Mouse (Mus musculus): Measurements from ENCODE around the gene Unc13d. TPM values are rescaled to one million over a fixed set of nuclear protein-coding genes. Genes with fewer than 3 reads are reported as not detected.
"Not testable (repeated sequence)": the region's sequence is repeated elsewhere in the genome, so short reads cannot be mapped to it uniquely, and the experiment has no call there.

Unc13d gene
- total RNA-seq, 1 experiment from 2014 or later = 0.79 TPM

DNA sequence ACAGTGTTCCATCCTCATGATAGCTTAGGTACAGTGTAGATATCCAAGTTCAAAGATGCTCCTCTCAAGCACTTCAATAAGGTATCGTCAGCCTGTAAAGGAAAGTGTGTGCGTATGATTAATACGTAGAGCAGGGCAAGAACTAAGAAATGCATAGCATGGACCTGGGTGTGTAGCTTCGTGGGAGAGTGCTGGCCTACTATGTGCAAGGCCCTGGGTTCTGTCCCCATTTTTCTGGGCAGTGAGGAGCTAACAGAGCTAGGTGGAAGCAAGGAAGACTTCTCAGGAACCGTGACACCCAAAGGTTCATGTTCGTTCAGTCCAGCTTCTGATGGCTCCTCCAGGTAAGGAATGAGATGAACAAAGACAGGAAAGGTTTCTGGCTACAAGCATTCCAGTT, 32.6 kb downstream of the Unc13d start:
- no peak for DNase-seq

DNA sequence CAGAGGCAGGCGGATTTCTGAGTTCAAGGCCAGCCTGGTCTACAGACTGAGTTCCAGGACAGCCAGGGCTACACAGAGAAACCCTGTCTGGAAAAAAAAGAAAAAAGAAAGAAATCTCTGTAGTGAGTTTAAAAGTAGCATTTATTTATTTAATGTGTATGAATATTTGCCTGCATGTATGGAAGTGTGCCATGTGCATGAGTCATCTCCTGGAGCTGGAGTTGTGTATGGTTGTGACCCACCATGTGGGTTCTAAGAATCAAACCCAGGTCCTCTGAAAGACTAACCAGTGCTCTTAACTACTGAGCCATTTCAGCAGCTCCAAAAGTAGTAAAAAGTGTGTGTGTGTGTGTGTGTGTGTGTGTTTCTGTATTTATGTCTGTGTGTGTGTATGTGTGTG, 34.5 kb downstream of the Unc13d start:
- DNase-seq = no peak

DNA sequence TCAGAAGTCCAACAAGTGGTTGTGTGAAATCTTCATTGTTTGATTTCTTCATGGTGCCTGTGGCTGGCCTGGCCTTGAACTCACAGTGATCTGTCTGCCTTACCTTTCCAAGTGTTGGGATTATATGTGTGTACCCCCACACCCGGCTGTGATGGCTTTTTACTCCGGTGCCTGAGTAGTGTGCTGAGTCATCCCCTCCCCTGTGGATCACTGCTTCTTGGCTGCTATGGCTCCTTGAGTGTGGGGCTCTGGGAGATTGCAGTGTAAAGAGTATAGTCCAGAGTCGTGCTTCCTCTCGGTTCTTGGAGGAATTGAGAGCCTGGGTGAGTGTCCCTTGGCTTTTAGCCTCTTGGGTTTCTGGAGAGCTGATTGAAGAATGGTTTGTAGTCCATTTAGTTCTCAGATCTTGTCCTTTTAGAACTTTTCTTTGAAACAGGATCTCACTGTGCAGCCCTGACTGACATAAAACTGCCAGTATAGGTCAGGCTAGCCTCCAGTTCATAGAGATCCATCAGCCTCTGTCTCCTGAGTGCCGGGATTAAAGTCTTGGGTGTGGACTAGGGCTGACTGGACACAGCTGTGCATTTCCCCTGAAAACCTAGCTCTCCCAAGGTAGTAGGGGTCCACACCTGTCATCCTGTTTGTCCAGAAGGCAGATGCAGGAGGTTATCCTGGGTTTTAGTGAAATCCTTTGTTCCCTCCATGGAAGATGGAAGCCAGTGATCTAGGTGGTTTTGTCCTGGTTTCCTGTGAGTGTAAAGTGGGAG, 35.2 kb downstream of the Unc13d start:
- DNase-seq = no peak

DNA sequence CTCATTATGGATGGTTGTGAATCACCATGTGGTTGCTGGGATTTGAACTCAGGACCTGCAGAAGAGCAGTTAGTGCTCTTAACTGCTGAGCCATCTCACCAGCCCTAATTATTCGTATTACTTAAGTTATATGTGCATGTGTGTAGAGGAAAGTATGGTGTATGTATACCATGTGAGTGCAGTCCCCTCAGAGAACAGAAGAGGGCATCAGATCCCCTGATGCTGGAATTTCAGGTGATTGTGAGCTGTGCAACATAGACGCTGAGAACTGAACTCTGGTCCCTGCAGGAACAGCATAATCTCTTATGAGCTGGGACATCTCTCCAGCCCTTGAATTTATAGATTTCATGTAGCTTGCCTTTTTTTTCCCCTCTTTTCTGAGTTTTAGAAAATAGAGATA, 35.9 kb downstream of the Unc13d start:
- DNase-seq = no peak

DNA sequence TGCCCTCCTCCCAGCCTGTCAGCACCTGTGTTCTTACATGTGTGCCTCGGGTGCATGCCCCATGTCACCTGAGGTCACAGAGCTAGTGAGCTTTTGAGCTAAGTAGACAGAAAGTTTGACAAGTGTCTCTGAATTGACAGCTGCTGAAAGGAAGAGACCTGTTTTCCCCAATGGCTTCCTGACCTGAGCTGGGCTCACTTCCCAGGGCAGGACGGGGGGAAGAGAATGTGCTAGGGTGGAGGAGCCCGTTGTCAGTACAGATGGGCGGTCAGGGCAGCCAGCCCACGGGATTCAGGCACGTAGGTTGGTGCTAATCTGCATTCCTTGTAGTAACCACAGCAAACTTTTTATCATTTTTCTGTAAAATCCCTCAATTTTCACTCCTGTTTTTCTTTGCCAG, 37.2 kb downstream of the Unc13d start:
- no peak for DNase-seq

DNA sequence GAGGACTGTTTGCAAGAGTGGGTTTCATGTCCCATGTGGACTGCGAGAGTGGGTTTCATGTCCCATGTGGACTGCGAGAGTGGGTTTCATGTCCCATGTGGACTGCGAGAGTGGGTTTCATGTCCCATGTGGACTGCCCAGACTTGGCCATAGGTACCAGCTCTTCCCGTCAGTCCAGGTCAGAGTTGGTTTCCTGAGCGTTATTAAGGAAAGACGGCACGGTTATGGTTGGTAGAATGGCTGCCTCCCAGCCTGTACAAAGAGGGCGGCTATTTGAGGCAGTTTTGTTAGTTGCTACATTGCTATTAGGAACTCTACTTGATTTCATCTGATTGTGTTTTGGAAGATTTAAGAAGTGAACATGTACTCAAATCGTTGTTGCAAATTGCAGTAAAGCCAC, 39.9 kb downstream of the Unc13d start:
- DNase-seq = no peak

DNA sequence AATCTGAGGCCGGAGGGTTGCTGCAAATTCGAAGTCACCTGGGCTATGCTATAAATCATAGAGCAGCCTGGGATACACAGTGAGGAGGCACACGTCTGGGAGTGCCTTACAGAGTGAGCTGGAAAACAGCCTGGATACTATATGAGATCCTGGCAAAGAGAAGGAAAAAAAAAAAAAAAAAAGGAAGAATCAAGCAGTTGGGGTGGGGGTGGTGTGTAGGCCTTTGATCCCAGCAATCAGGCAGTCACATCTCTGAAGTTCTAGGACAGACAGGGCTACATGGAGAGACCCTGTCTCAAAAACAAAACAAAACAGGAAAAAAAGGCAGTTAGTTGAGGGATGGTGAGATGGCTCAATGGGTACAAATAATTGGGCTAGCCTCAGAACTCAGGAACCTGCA, 41.1 kb downstream of the Unc13d start:
- no peak for DNase-seq

DNA sequence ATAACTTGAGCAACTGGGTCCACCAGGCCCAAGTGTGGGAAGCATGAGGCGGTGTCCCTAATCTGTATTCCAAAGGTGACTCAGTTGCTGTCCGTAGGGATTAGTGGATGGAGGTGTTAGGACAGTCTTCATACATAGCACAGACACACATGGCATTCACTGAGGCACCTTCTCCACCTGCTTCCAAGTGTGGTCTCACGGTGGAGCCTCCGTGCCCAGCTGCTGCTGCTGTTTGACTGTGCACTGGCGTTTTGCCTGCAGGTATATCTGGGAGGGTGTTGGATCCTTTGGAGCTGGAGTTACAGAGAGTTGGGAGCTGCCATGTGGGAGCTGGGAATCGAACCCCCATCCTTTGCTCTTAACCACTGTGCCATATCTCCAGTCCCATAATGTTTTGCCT, 43.2 kb downstream of the Unc13d start:
- no peak for DNase-seq

DNA sequence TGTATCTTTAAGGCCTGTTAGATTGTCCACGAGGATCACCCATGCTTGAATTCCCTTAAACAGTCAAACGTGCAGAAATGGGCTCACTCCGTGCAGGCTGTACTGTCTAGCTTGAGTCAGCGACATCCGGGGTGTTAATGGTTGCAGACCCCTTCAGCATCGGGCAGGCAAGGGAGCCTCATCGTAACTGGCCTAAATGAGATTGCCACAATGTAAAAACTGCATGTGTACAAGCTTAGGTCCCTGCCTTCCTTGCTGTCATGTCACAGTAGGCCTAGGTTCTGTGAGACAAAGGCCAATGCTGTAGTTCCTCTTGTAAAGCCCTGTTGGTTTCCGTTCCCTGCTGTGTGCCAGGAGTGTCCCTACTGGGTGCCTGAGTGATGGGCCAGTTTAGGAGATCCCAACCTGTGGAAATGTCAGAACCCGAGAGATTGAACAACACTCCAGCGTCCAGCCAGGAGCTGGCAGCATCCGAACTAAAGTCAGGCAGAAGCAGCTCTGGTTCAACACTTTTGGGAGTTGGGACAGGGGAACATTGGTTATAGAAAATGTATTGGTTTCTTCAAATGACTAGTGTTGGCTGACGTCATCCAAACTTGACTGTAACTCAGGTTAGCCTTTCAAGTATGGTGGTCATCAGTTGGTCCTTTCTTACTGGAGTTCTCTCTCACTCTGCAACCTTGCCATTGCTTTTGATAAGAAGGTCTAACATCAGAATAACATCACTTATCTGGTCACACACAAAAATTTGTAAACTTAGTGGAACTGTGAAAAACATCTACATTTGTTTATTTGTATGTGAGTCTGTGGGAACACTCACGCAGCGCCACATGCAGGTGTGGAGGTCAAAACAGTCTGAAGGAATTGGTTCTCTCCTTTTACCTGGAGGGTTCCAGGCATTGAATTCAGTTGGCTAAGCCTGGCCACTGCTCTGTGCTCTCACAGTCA, 46.6 kb downstream of the Unc13d start:
- DNase-seq = no peak

DNA sequence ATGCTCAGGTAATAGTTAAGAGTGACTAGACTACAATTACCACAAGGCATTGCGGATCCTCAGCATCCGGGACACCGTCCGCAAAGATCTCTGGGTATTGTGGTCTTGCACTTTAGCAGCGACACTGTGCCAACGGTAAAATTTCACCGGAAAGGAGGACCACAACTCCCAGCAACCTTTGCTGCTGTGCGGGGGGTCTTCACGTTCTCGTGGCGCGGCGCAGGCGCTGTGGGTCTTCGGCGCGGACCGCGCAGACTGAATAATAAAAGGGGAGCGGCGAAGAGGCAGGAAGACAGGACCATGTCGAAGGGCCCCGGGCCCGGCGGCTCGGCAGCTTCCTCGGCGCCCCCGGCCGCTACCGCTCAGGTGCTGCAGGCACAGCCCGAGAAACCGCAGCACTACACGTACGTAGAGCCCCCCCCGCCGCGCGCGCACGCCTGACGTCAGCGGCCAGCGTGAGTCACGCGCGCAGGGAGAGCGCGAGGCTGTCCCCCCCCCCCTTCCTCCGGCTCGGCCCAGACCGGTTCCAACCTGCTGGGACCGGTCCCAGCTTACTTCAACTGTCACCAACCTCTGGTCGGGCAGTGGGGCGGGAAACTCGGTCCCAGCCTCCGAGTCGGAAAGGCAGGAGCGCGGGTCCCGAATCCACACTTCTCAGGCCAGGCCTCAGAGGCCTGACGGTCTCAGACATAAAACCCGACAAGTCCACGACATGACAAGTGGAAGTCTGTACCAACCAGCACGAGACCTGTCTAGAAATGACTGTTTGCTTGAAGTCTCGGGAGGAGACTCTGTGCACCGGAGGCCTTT, 47.5 kb downstream of the Unc13d start, which contains the start of gene Unk:
TSS of gene Unk (plus strand) at position 235 of the 810 bp plus-strand sequence.
- peak; percentile 92 for DNase-seq

DNA sequence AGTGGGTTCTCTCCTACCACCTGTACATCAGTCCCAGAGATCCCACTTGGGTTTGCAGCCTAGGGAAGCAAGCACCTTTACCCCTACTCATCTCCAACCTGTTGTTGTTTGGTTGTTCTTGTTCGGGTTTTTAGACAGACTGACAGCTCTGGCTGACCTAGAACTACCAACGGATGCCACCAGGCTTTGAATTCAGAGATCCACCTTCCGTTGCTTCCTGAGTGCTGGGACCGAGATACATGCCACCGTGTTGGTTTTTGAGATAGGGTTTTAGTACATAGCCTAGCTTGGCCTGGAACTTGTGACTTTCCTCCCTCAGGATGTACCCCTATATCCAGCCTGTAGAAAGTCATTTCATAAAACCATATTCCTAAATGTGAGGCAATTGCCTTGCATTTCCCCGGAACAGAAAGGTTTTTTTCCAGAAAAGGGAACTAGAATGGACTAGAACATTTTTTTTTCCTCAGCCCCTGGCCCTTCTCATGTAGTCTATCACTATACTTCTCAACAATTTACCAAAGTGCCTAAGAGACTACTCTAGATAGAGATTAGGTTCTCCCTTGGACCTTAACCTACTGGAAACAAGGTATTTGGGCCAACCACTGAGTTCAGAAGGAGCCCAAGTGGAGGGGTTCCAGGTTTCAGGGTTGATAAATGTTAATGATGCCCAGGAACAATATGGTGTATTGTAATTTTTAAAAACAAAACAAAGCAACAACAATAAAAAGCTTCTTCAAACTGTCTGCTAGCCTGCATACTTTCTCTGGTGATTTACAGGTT, 48.5 kb downstream of the Unc13d start:
- no peak for DNase-seq

DNA sequence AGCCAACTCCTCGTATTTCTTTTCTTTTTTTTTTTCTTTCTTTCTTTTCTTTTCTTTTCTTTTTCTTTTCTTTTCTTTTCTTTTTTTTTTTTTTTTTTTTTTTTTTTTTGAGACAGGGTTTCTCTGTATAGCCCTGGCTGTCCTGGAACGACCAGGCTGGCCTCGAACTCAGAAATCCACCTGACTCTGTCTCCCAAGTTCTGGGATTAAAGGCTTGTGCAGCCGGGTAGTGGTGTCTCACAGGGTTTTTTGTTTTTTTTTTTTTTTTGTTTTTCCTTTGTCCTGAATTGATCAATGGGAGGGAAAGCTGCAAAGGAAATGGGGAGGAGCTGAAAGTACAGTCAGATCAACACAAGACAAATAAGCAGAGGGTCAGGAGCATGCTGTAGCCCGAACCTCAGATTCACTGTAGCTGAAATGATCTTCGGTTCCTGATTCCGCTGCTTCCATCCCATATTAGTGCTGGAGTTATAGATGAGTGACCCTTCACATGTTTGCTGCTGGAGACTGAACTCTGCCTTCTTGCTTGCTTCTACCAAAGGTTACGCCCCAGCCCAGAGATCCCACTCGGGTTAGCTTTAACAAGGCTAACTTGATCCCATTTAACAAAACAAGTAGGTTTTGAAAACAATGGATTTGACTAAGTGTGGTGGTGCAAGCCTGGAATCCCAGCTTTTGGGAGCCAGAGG, 49.4 kb downstream of the Unc13d start:
- DNase-seq = no peak

DNA sequence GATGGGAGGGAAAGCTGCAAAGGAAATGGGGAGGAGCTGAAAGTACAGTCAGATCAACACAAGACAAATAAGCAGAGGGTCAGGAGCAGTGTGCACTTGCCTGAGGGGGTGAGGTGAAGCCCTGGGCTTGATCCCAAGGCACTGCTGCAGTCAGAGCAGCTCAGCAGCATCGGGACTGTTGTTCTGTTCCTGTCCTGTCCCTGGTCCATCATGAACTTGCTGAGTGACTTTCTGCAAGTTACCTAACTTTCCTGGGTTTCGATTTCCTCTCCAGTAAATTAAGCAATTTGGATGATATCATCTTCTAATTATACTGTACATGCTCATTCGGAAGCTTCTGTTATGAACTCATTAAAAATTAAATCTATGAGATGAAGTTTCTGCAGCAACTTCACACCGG, 50.0 kb downstream of the Unc13d start, which contains the start of gene H3f3b:
TSS of gene H3f3b (minus strand) at position 207 of the 400 bp plus-strand sequence.
- no peak for DNase-seq

DNA sequence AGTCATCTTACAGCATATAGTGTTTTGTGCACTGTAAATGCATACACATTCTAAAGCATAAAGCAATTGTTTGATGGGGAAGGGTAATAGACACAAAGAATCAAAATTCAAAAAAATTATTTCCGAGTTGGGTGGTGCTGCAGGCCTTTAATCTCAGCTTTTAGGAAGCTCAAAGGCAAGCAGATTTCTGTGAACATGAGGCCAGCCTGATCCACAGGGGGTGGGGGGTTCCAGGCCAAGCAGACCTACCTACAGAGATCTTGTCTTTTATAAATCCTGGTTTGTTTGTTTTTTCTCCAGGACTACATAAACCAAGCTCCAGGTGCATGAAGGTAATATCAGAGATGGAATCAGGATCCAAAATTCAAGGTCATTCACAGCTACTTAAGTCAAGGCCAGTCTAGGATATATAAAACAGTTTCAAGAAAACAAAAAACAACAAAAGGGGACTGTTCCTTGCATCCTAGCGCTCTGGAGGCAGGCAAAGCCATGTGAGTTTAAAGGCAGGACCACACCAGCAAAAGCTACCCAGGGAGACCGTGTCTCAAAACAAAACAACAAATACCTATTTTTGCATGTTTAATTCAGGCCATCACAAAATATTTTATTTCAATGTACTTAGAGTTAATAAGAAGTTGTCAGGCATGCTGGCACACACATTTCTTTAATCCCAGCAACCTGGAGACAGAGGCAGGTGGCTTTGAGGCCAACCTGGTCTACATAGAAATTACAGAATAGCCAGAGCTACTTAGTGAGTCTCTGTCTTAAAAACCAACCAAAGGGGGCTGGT, 52.5 kb downstream of the Unc13d start:
- no peak for DNase-seq

DNA sequence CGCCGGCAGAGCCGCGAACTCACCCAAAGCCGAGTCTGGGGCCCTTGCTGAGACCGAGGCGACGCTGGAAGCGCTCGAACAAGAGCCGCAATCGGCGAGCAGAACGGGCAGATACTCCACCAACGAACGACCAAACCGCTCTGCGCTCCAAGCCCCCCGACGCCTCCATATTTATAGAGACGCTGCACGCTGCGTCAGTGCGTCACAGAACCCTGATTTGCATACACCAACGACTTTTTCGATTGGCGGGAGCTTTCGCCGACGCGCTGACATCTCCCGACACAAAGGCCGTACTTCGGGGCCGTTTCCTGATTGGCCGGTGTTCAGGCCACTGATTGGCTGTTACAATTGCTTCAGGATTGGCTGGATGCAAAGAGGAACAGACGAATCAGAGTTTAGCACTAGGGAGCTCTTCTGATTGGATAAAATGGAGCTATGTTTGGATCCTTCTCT, 53.4 kb downstream of the Unc13d start:
- DNase-seq = peak; percentile 90

DNA sequence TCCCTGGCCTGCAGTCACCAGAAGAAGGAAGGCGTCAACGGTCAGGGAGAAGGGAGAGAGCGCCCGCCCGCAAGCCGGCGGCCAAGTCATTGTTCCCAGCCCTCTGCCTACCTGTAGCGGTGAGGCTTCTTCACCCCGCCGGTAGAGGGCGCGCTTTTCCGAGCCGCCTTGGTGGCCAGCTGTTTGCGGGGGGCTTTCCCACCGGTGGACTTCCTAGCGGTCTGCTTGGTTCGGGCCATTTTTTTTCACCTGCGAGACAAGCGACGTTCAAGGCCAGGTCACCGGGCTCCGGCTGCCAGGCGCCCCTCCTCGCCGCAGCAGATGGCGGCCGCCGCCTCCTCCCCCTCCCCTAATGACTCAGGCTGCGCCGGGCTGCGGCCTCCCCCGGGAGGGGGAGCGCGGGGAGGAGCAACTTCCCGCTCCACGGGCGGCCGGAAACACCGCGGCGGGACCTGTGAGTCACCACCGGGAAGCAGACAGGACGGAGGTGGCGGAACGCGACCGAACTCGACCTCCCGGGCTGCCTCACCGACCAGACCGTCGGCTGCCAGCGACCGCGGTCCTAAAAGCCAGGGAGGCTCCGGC, 53.9 kb downstream of the Unc13d start:
- DNase-seq = peak; percentile 88

DNA sequence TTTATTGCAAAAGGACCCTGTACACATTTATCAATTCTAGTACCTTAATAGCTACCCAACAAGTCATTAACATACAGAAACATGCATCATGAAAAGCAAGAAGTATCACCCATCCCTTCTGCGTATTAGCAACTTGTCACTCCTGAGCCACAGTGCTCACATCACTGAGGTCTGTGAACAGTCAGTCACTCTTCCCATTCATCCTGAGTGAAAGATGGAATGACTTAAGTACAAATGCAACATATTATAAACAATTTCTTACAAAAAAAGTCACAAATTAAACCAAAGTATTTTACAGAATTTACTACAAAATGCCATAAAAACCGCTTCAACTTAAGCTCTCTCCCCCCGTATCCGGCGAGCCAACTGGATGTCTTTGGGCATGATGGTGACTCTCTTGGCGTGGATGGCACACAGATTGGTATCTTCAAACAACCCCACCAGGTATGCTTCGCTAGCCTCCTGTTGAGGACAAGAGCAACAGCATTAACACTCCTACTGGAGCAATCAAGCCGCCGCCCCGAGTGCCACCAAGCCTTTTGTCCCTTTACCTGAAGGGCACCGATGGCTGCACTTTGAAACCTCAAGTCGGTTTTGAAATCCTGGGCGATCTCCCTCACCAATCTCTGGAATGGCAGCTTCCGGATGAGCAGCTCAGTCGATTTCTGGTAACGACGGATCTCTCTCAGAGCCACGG, 54.5 kb downstream of the Unc13d start:
- not testable (repeated sequence) for DNase-seq

DNA sequence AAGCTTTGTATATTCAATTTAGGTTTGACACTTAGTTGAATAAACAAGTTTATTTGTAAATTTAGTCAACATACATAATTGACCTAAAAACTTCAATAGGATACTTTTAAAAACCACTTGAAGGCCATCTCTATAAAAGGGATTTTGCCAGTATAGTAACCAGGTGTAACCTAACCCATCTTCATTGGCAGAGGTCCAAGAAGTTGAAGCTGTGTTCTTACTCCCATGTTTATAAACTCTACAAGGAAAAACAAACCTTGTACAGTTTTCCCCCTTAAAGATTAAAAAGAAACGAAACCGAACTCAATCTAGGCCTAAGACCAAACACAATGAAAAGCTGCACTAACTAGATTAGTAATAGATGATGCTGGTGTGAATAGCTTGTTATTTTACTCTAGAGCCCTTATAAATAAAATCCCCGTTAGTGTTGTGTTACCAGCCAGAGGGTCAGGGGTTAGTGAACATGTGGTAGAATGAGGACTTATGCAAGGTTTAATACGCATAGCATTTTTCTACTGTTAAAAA, 55.4 kb downstream of the Unc13d start:
- DNase-seq = no peak

Data from adrenal gland, postnatal 25 days (tissue).